11 mouse cellular contexts compared by ENCODE assay signal in genomic region chr6:50041044-50041443, GRCm38 (mm10).
"Had no signal": no experiment of that assay in that cellular context is flagged by ENCODE, and none has a peak within 500 bp of the region (broad histone marks: within the 10 kb centered on the region; RNA-seq: fewer than 3 reads in every experiment).

No protein-coding gene starts in this region.

- H3K4me2 ChIP-seq: limb, embryonic 15.5 days; lung, embryonic 15.5 days; midbrain, embryonic 11.5 days had no signal

- ATAC-seq: intestine, postnatal 0 days; midbrain, embryonic 16.5 days had no signal

- H3K36me3 ChIP-seq: limb, embryonic 15.5 days; lung, embryonic 15.5 days had no signal

- H3K27me3 ChIP-seq: lung, embryonic 15.5 days had no signal

- H3K4me3 ChIP-seq: limb, embryonic 15.5 days; lung, embryonic 15.5 days had no signal

- H3K27ac ChIP-seq: limb, embryonic 15.5 days; liver, embryonic 14.5 days; lung, embryonic 15.5 days; stomach, postnatal 0 days had no signal

- DNase-seq: kidney, adult 8-10 months; kidney, postnatal 36 days; layer of hippocampus, adult 9-11 months; layer of hippocampus, postnatal 36 days had no signal

- H3K9ac ChIP-seq: limb, embryonic 15.5 days; liver, embryonic 14.5 days; lung, embryonic 15.5 days had no signal

- H3K9me3 ChIP-seq: limb, embryonic 15.5 days; lung, embryonic 15.5 days had no signal
